18 mouse cellular contexts compared by ENCODE assay signal in the genomic region with DNA sequence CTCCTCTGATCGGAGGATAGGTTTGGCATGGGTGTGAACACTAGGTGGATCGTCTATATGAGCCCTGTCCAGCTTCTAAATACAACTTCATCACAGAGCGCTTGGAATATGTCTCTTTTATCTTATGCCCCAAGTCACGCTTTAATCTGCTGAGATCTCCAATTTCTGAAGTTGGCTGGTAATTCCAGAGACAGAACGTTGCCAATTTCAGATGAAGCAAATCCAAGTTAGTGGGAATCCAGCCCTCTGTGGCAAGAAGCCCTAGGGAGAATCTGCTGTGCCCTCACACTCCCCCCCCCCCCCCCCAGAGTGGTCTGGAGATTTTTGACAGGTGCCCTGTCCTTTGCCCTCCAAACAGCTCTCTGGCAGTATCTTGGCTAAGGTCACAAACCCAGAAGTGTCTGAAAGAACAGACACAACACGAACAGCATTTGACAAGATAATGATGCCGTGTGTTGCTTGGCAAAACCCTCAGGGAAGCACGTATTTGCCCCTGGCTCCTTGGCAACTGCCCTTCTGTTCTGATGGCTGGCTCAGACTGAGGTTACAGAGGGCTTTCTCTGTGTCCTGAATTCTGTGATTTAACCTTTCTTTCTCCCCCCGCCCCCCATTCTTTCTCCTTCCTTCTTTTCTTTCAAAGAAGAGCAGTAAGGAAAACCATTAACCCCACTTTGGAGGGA.
DNase-seq lines count a peak whose midpoint lies in the region; ATAC-seq and TF ChIP-seq lines count a peak whose summit lies in the region.
"Had no signal": no experiment of that assay in that cellular context is flagged by ENCODE, and none has a peak within 500 bp of the region (broad histone marks: within the 10 kb centered on the region; RNA-seq: fewer than 3 reads in every experiment).

No protein-coding gene starts in this region.

- TF ChIP-seq POLR2A in kidney, adult 2 months (IDR thresholded peaks at IDR 0.05; ENCODE audit: low read depth, low read length): no peak

- peak; percentile 36 for DNase-seq in kidney, adult 2 months
- no peak for DNase-seq in kidney, postnatal 14 days
- DNase-seq in adipocyte (ENCODE audit: low spot score): peak; percentile 7
- DNase-seq in cerebellum, postnatal 10 days: peak; percentile 45 to 65
- DNase-seq in spleen, postnatal 10 days (ENCODE audit: low spot score in 2 of 2): no peak
- DNase-seq in frontal cortex, postnatal 25 days (ENCODE audit: low spot score in 2 of 2): no peak
- DNase-seq: gastrocnemius, adult 2 months; heart, adult 18-20 months; heart, postnatal 4 days; kidney, adult 18-20 months; kidney, postnatal 4 days; lung, embryonic 14.5 days; thymus, adult 2 months had no signal

- H3K27me3 ChIP-seq in kidney, adult 2 months (replicated peaks; ENCODE audit: control insufficient read depth, insufficient read depth, low read length): no peaks in the 10 kb centered on the region
- H3K27me3 ChIP-seq: embryonic facial prominence, embryonic 13.5 days; liver, embryonic 12.5 days; midbrain, embryonic 12.5 days had no signal

- peak; percentile 62; the same call in 1 of the 2 replicates for ATAC-seq in cerebellum, adult (ENCODE audit: insufficient number of reproducible peaks, low FRiP score, low TSS enrichment)
- ATAC-seq: liver, embryonic 12.5 days had no signal

- H3K36me3 ChIP-seq in kidney, adult 2 months (ENCODE audit: control insufficient read depth, insufficient read depth, low read length): no peaks in the 10 kb centered on the region
- H3K36me3 ChIP-seq: embryonic facial prominence, embryonic 13.5 days; liver, embryonic 12.5 days; midbrain, embryonic 12.5 days had no signal

- H3K4me3 ChIP-seq in kidney, adult 2 months (ENCODE audit: insufficient read depth, low read depth, low read length): no peak overlapping the region
- H3K4me3 ChIP-seq: embryonic facial prominence, embryonic 13.5 days; gastrocnemius, adult 2 months; liver, embryonic 12.5 days; midbrain, embryonic 12.5 days had no signal

- H3K27ac ChIP-seq in kidney, adult 2 months (ENCODE audit: insufficient read depth, low read depth, low read length): no peak overlapping the region
- H3K27ac ChIP-seq: embryonic facial prominence, embryonic 13.5 days; gastrocnemius, adult 2 months; liver, embryonic 12.5 days; macrophage; midbrain, embryonic 12.5 days had no signal

- 82% methylated on average over 9 of the region's 9 CpGs for WGBS in kidney, adult 2 months

- H3K4me1 ChIP-seq in kidney, adult 2 months (ENCODE audit: control insufficient read depth, insufficient read depth, low read length): no peaks in the 10 kb centered on the region
- H3K4me1 ChIP-seq: liver, embryonic 12.5 days had no signal

- no peak for TF ChIP-seq CTCF in kidney, adult 2 months (conservative IDR thresholded peaks at IDR 0.05; ENCODE audit: insufficient read depth, insufficient read length, low read depth, low read length)

Comparison
In these comparisons a context has a peak if more than half of its experiments do, and no peak if none do; other contexts are left out.
1. DNase-seq: peak in kidney, adult 2 months (single experiment), adipocyte (single experiment) and cerebellum, postnatal 10 days (2 of 2); none in kidney, postnatal 14 days (single experiment), spleen, postnatal 10 days (0 of 2) and frontal cortex, postnatal 25 days (0 of 2).